In genomic region chr13:73496137-73496536, GRCm38 (mm10) we compare ENCODE assay signal across 22 mouse cellular contexts. TPM values are rescaled to one million over a fixed set of nuclear protein-coding genes. Genes with fewer than 3 reads are reported as not detected.
"Had no signal": no experiment of that assay in that cellular context is flagged by ENCODE, and none has a peak within 500 bp of the region (broad histone marks: within the 10 kb centered on the region; RNA-seq: fewer than 3 reads in every experiment).

No protein-coding gene starts in this region.

- ATAC-seq: midbrain, embryonic 13.5 days; midbrain, embryonic 15.5 days had no signal

- H3K9ac ChIP-seq: lung, embryonic 15.5 days; midbrain, embryonic 13.5 days; midbrain, embryonic 15.5 days; neural tube, embryonic 13.5 days; neural tube, embryonic 15.5 days had no signal

- H3K4me1 ChIP-seq: lung, embryonic 15.5 days; midbrain, embryonic 13.5 days; midbrain, embryonic 15.5 days; neural tube, embryonic 13.5 days; neural tube, embryonic 15.5 days had no signal

- H3K27me3 ChIP-seq: lung, embryonic 15.5 days; megakaryocyte, embryonic 14.5 days; midbrain, embryonic 13.5 days; midbrain, embryonic 15.5 days; neural tube, embryonic 13.5 days; neural tube, embryonic 15.5 days had no signal

- H3K9me3 ChIP-seq: lung, embryonic 15.5 days; midbrain, embryonic 13.5 days; midbrain, embryonic 15.5 days; neural tube, embryonic 13.5 days; neural tube, embryonic 15.5 days had no signal

- DNase-seq: lung, adult 2 months; lung, postnatal 10 days; lung, postnatal 36 days; retina, postnatal 1 day; right cerebral cortex, adult 18-20 months; right cerebral cortex, postnatal 25 days; right cerebral cortex, postnatal 4 days; spleen, adult 18-20 months; thymus, adult 18-20 months; thymus, postnatal 14 days; thymus, postnatal 36 days had no signal

- H3K27ac ChIP-seq: lung, embryonic 15.5 days; macrophage; midbrain, embryonic 13.5 days; midbrain, embryonic 15.5 days; neural tube, embryonic 13.5 days; neural tube, embryonic 15.5 days had no signal

- H3K4me3 ChIP-seq: lung, embryonic 15.5 days; megakaryocyte, embryonic 14.5 days; midbrain, embryonic 13.5 days; midbrain, embryonic 15.5 days; neural tube, embryonic 13.5 days; neural tube, embryonic 15.5 days had no signal

- H3K4me2 ChIP-seq: lung, embryonic 15.5 days; midbrain, embryonic 11.5 days; midbrain, embryonic 13.5 days; midbrain, embryonic 15.5 days; neural tube, embryonic 13.5 days; neural tube, embryonic 15.5 days had no signal

RNA-seq across cellular contexts. Expression of gene Slc6a3, which starts 40.4 kb away (rescaled TPM):
- polyA plus RNA-seq: liver, adult 2 months; macrophage; neural tube, embryonic 11.5 days; stomach, embryonic 14.5 days had no signal
